Mouse (Mus musculus) hindbrain, embryonic 14.5 days (tissue): ENCODE data around the gene Fuca1. TPM values are rescaled to one million over a fixed set of nuclear protein-coding genes. Genes with fewer than 3 reads are reported as not detected.

Source experiments
- ATAC-seq: fragments of 200-750 bp; cut with Nextera tagmentation; 2 replicates; pipeline ENCODE4 v1.8.0; 2017; ENCODE audit warnings: moderate number of reproducible peaks, mild to moderate bottlenecking, moderate TSS enrichment, moderate library complexity; ENCODE audit not compliant: low FRiP score
- DNase-seq: peaks from one replicate; pipeline ENCODE4 v3.0.0-alpha.2; 2015; ENCODE audit warnings: low spot score
- H3K27ac ChIP-seq: fragments of 300-500 bp; sonication (generic); 2 replicates; pipeline ENCODE4 v1.5.1; 2014; ENCODE audit warnings: mild to moderate bottlenecking, moderate library complexity
- H3K27me3 ChIP-seq: fragments of 300-500 bp; sonication (generic); 2 replicates; pipeline ENCODE4 v1.6.1; 2014; ENCODE audit warnings: mild to moderate bottlenecking, low read length, mixed read lengths; ENCODE audit not compliant: control insufficient read depth, insufficient read depth
- H3K36me3 ChIP-seq: fragments of 300-500 bp; sonication (generic); replicated peaks from 2 replicates; pipeline ENCODE4 v1.6.1; 2014; ENCODE audit not compliant: control insufficient read depth, insufficient read depth
- H3K4me1 ChIP-seq: fragments of 300-500 bp; sonication (generic); replicated peaks from 2 replicates; pipeline ENCODE4 v1.6.1; 2014; ENCODE audit warnings: antibody characterized with exemption, low read length, mixed read lengths; ENCODE audit not compliant: control insufficient read depth, insufficient read depth
- H3K4me2 ChIP-seq: fragments of 300-500 bp; sonication (generic); replicated peaks from 2 replicates; pipeline ENCODE4 v1.6.1; 2014; ENCODE audit warnings: mild to moderate bottlenecking, moderate library complexity
- H3K4me3 ChIP-seq: fragments of 300-500 bp; sonication (generic); replicated peaks from 2 replicates; pipeline ENCODE4 v1.5.1; 2014; ENCODE audit warnings: mild to moderate bottlenecking, low read length
- H3K9ac ChIP-seq: fragments of 300-500 bp; sonication (generic); 2 replicates; pipeline ENCODE4 v1.6.1; 2014
- H3K9me3 ChIP-seq: fragments of 300-500 bp; sonication (generic); 2 replicates; pipeline ENCODE4 v1.6.1; 2016; ENCODE audit warnings: low read length; ENCODE audit not compliant: control insufficient read depth
- WGBS: fragments of 180-500 bp; shearing (Covaris S2); extraction: QIAGEN DNeasy Blood & Tissue Kit; methylation state at CpG from one replicate; pipeline ENCODE4 v1.1.7; 2014; 5-methylcytosine and 5-hydroxymethylcytosine counted together
- polyA plus RNA-seq: library from polyadenylated mRNA; unstranded; fragments of >200 nt; fragmentation: Nextera tagmentation; extraction: Ambion mirVana; gene quantifications from 2 replicates; pipeline ENCODE4 v1.2.1, GENCODE M21; 2014

The Fuca1 gene
- polyA plus RNA-seq, 1 experiment from 2014 or later, result 72.0 TPM

GRCm38 (mm10) chr4:135926861-135927260 lies 6.3 kb downstream of the Fuca1 start:
- no peak for DNase-seq
- WGBS, result 95% methylated on average over 3 of the region's 3 CpGs
- no peaks in the 10 kb centered on the region for H3K9me3 ChIP-seq

GRCm38 (mm10) chr4:135928376-135928775 lies 7.8 kb downstream of the Fuca1 start:
- Histone ChIP-seq H3K4me1 (no peaks in the 10 kb centered on the region), H3K4me3 (no peak overlapping the region), H3K27me3 (no peaks in the 10 kb centered on the region), H3K9me3 (no peaks in the 10 kb centered on the region), H3K4me2 (no peak overlapping the region), H3K36me3 (peaks cover 40% of the 10 kb centered on the region), H3K27ac (no peak overlapping the region), H3K9ac (no peak overlapping the region)
- WGBS, result 84% methylated on average over 9 of the region's 9 CpGs
- no peak for ATAC-seq
- no peak for DNase-seq

More at GRCm38 (mm10) chr4:135926861-135927260, 6.3 kb downstream of the Fuca1 start:
- no peak for ATAC-seq
- Histone ChIP-seq H3K27me3 (no peaks in the 10 kb centered on the region), H3K36me3 (peaks cover 32% of the 10 kb centered on the region), H3K4me1 (peaks cover 3% of the 10 kb centered on the region), H3K9ac (no peak overlapping the region), H3K4me3 (no peak overlapping the region), H3K4me2 (no peak overlapping the region), H3K27ac (no peak overlapping the region)

GRCm38 (mm10) chr4:135929405-135929804 lies 8.9 kb downstream of the Fuca1 start:
- no peak for DNase-seq
- Histone ChIP-seq H3K9me3 (no peaks in the 10 kb centered on the region), H3K27ac (no peak overlapping the region), H3K4me2 (no peak overlapping the region), H3K9ac (no peak overlapping the region), H3K36me3 (peaks cover 48% of the 10 kb centered on the region), H3K4me3 (no peak overlapping the region), H3K4me1 (no peaks in the 10 kb centered on the region), H3K27me3 (no peaks in the 10 kb centered on the region)
- no peak for ATAC-seq
- WGBS, result 96% methylated on average over 5 of the region's 5 CpGs

GRCm38 (mm10) chr4:135929828-135930227 lies 9.3 kb downstream of the Fuca1 start:
- ATAC-seq, result no peak
- 93% methylated on average over 9 of the region's 9 CpGs for WGBS

GRCm38 (mm10) chr4:135930239-135930638 lies 9.7 kb downstream of the Fuca1 start:
- no peak for DNase-seq
- Histone ChIP-seq H3K9ac (no peak overlapping the region), H3K4me3 (no peak overlapping the region), H3K36me3 (peaks cover 54% of the 10 kb centered on the region), H3K27me3 (no peaks in the 10 kb centered on the region), H3K4me2 (no peak overlapping the region), H3K9me3 (no peaks in the 10 kb centered on the region), H3K27ac (no peak overlapping the region), H3K4me1 (no peaks in the 10 kb centered on the region)
- WGBS, result 94% methylated on average over 8 of the region's 8 CpGs
- ATAC-seq, result no peak

More at GRCm38 (mm10) chr4:135929828-135930227, 9.3 kb downstream of the Fuca1 start:
- Histone ChIP-seq H3K36me3 (peaks cover 51% of the 10 kb centered on the region), H3K4me2 (no peak overlapping the region), H3K27me3 (no peaks in the 10 kb centered on the region), H3K4me3 (no peak overlapping the region), H3K27ac (no peak overlapping the region), H3K9ac (no peak overlapping the region), H3K9me3 (no peaks in the 10 kb centered on the region), H3K4me1 (no peaks in the 10 kb centered on the region)
- DNase-seq, result no peak

- Histone ChIP-seq H3K4me2 (no peak overlapping the region), H3K36me3 (peaks cover 47% of the 10 kb centered on the region), H3K4me1 (no peaks in the 10 kb centered on the region), H3K27me3 (no peaks in the 10 kb centered on the region), H3K4me3 (no peak overlapping the region), H3K9ac (no peak overlapping the region), H3K27ac (no peak overlapping the region), H3K9me3 (no peaks in the 10 kb centered on the region)
- ATAC-seq (no peak), DNase-seq (no peak)
- WGBS, result 73% methylated on average over 5 of the region's 5 CpGs
Observed at GRCm38 (mm10) chr4:135931832-135932231, 11.3 kb downstream of the Fuca1 start.

- no peak overlapping the region for H3K27ac ChIP-seq
- no peak overlapping the region for H3K9ac ChIP-seq
- 46% methylated on average over 12 of the region's 12 CpGs for WGBS
- peaks cover 67% of the 10 kb centered on the region for H3K36me3 ChIP-seq
- H3K4me1 ChIP-seq, result no peaks in the 10 kb centered on the region
- ATAC-seq (no peak), DNase-seq (no peak)
- no peaks in the 10 kb centered on the region for H3K27me3 ChIP-seq
- H3K9me3 ChIP-seq, result no peaks in the 10 kb centered on the region
- H3K4me2 ChIP-seq, result no peak overlapping the region
- no peak overlapping the region for H3K4me3 ChIP-seq
Observed at GRCm38 (mm10) chr4:135934708-135935500, 14.4 kb downstream of the Fuca1 start.

GRCm38 (mm10) chr4:135935502-135935901 lies 15.0 kb downstream of the Fuca1 start:
- ATAC-seq (no peak), DNase-seq (no peak)
- no peaks in the 10 kb centered on the region for H3K27me3 ChIP-seq
- no peaks in the 10 kb centered on the region for H3K4me1 ChIP-seq
- H3K9me3 ChIP-seq, result no peaks in the 10 kb centered on the region
- peaks cover 62% of the 10 kb centered on the region for H3K36me3 ChIP-seq
- H3K4me3 ChIP-seq, result no peak overlapping the region
- H3K4me2 ChIP-seq, result no peak overlapping the region
- no peak overlapping the region for H3K9ac ChIP-seq
- 73% methylated on average over 5 of the region's 5 CpGs for WGBS
- H3K27ac ChIP-seq, result no peak overlapping the region

GRCm38 (mm10) chr4:135938858-135939257 lies 18.3 kb downstream of the Fuca1 start:
- no peak for ATAC-seq
- Histone ChIP-seq H3K4me1 (no peaks in the 10 kb centered on the region), H3K4me2 (no peak overlapping the region), H3K9ac (no peak overlapping the region), H3K36me3 (peaks cover 52% of the 10 kb centered on the region), H3K27ac (no peak overlapping the region), H3K9me3 (no peaks in the 10 kb centered on the region), H3K27me3 (no peaks in the 10 kb centered on the region), H3K4me3 (no peak overlapping the region)
- WGBS, result 85% methylated on average over 7 of the region's 7 CpGs
- DNase-seq, result no peak
